Mouse (Mus musculus) G1E (cell line): ENCODE results near the gene Gpr84. TPM values are rescaled to one million over a fixed set of nuclear protein-coding genes. Genes with fewer than 3 reads are reported as not detected.

Source experiments
- ATAC-seq: 2 replicates; pipeline ENCODE4 v1.8.0; 2016; ENCODE audit warnings: mild to moderate bottlenecking; ENCODE audit not compliant: insufficient number of reproducible peaks, poor library complexity, low FRiP score, severe bottlenecking; ENCODE audit errors: extremely low read depth
- DNase-seq: peaks from one replicate; pipeline ENCODE4 v3.0.0; 2012; ENCODE audit warnings: low spot score
- H3K27me3 ChIP-seq: 2 replicates; pipeline ENCODE4 v1.6.1; 2012; ENCODE audit warnings: mild to moderate bottlenecking, low read length, inconsistent platforms; ENCODE audit not compliant: insufficient read depth
- H3K36me3 ChIP-seq: replicated peaks from 2 replicates; pipeline ENCODE3; 2012; ENCODE audit warnings: mild to moderate bottlenecking, inconsistent platforms
- H3K4me1 ChIP-seq: 2 replicates; pipeline ENCODE4 v1.6.1; 2012; ENCODE audit warnings: low read depth, low read length, inconsistent platforms, mixed read lengths; ENCODE audit not compliant: insufficient read depth
- H3K4me3 ChIP-seq: 2 replicates; pipeline ENCODE4 v1.5.1; 2012; ENCODE audit warnings: low read depth, mild to moderate bottlenecking, inconsistent platforms, low read length, moderate library complexity, mixed read lengths
- H3K9me3 ChIP-seq: replicated peaks from 2 replicates; pipeline ENCODE4 v1.6.1; 2012; ENCODE audit warnings: inconsistent platforms
- CTCF ChIP-seq: IDR thresholded peaks from 2 replicates; pipeline ENCODE4 v1.5.1; 2012; ENCODE audit warnings: low read depth, low read length, inconsistent platforms, mixed read lengths
- GATA1 ChIP-seq: IDR thresholded peaks from 2 replicates; pipeline ENCODE4 v1.6.1; 2012; ENCODE audit warnings: borderline replicate concordance, low read length, inconsistent platforms, mixed read lengths
- GATA2 ChIP-seq: IDR thresholded peaks from 2 replicates; pipeline ENCODE4 v1.6.1; 2012; ENCODE audit warnings: low read depth, low read length, inconsistent platforms, borderline replicate concordance
- POLR2AphosphoS5 ChIP-seq: IDR thresholded peaks from 2 replicates; pipeline ENCODE4 v1.6.1; 2012; ENCODE audit warnings: low read depth, low read length, inconsistent platforms; ENCODE audit not compliant: insufficient replicate concordance
- TAL1 ChIP-seq: conservative IDR thresholded peaks from 2 replicates; pipeline ENCODE4 v1.6.1; 2012; ENCODE audit warnings: low read depth, low read length, inconsistent platforms, mixed read lengths
- polyA plus RNA-seq: library from polyadenylated mRNA; stranded (reverse); fragments of >175 nt; gene quantifications from 2 replicates; pipeline ENCODE4 v1.2.3, GENCODE M21; 2012
- total RNA-seq, 2 experiments: library from RNA; stranded (forward) in 1 of 2; stranded (reverse) in 1 of 2; fragments of 200-1000 nt in 1 of 2; fragments of >200 nt in 1 of 2; fragmentation: Nextera tagmentation in 1 of 2; gene quantifications; 2 replicates each; pipeline ENCODE4 v1.2.3; 2014 to 2017

Gene Gpr84
- total and polyA plus RNA-seq, 3 experiments, result not detected

GRCm38 (mm10) chr15:103294649-103295048 is 15.8 kb downstream of the Gpr84 start:
- H3K27me3 ChIP-seq, result no peaks in the 10 kb centered on the region
- H3K36me3 ChIP-seq, result peaks cover 95% of the 10 kb centered on the region
- ATAC-seq, result no peak
- no peak overlapping the region for H3K4me3 ChIP-seq
- TF ChIP-seq GATA1, result no peak
- TF ChIP-seq CTCF, result no peak
- TF ChIP-seq TAL1, result no peak
- no peak for TF ChIP-seq GATA2
- TF ChIP-seq POLR2AphosphoS5, result no peak
- DNase-seq, result no peak
- no peaks in the 10 kb centered on the region for H3K9me3 ChIP-seq
- H3K4me1 ChIP-seq, result no peaks in the 10 kb centered on the region; the same call in 1 of the 2 replicates

- H3K36me3 ChIP-seq, result peaks cover 95% of the 10 kb centered on the region
- TF ChIP-seq TAL1, result no peak
- TF ChIP-seq GATA2, result no peak
- TF ChIP-seq CTCF, result peak; percentile 23; the same call in 1 of the 2 replicates
- TF ChIP-seq GATA1, result no peak
- no peak for TF ChIP-seq POLR2AphosphoS5
- no peaks in the 10 kb centered on the region for H3K9me3 ChIP-seq
- peaks cover 4% of the 10 kb centered on the region; the same call in 1 of the 2 replicates for H3K4me1 ChIP-seq
- H3K27me3 ChIP-seq, result no peaks in the 10 kb centered on the region
- ATAC-seq (no peak), DNase-seq (no peak)
- H3K4me3 ChIP-seq, result no peak overlapping the region
These were observed 17.0 kb downstream of the Gpr84 start for GRCm38 (mm10) chr15:103293375-103293774.

GRCm38 (mm10) chr15:103292673-103293345 is 17.6 kb downstream of the Gpr84 start:
- H3K4me3 ChIP-seq, result no peak overlapping the region
- H3K27me3 ChIP-seq, result no peaks in the 10 kb centered on the region
- peaks cover 4% of the 10 kb centered on the region; the same call in 1 of the 2 replicates for H3K4me1 ChIP-seq
- no peak for TF ChIP-seq CTCF
- TF ChIP-seq GATA2, result no peak
- no peak for TF ChIP-seq GATA1
- no peak for TF ChIP-seq TAL1
- DNase-seq (no peak), ATAC-seq (no peak)
- no peaks in the 10 kb centered on the region for H3K9me3 ChIP-seq
- peaks cover 95% of the 10 kb centered on the region for H3K36me3 ChIP-seq

- H3K36me3 ChIP-seq, result peaks cover 95% of the 10 kb centered on the region
- ATAC-seq, result no peak
- H3K27me3 ChIP-seq, result no peaks in the 10 kb centered on the region
- no peak for DNase-seq
- H3K4me3 ChIP-seq, result no peak overlapping the region
- peaks cover 5% of the 10 kb centered on the region for H3K4me1 ChIP-seq
- no peaks in the 10 kb centered on the region for H3K9me3 ChIP-seq
- TF ChIP-seq CTCF (no peak), GATA2 (no peak), GATA1 (no peak), TAL1 (no peak), POLR2AphosphoS5 (no peak)
These were observed 19.6 kb downstream of the Gpr84 start for GRCm38 (mm10) chr15:103290843-103291242.

- no peak for TF ChIP-seq TAL1
- TF ChIP-seq GATA1, result no peak
- no peak for TF ChIP-seq CTCF
- no peak for TF ChIP-seq POLR2AphosphoS5
- no peak for TF ChIP-seq GATA2
- no peak for ATAC-seq
These were observed 20.0 kb downstream of the Gpr84 start for GRCm38 (mm10) chr15:103290417-103290816.

GRCm38 (mm10) chr15:103289600-103289999 is 20.8 kb downstream of the Gpr84 start:
- H3K4me3 ChIP-seq, result no peak overlapping the region
- TF ChIP-seq GATA2 (no peak), POLR2AphosphoS5 (no peak), TAL1 (no peak), CTCF (no peak), GATA1 (no peak)
- no peaks in the 10 kb centered on the region for H3K27me3 ChIP-seq
- ATAC-seq (no peak), DNase-seq (no peak)
- peaks cover 97% of the 10 kb centered on the region for H3K36me3 ChIP-seq
- peaks cover 17% of the 10 kb centered on the region for H3K4me1 ChIP-seq
- no peaks in the 10 kb centered on the region for H3K9me3 ChIP-seq

More at GRCm38 (mm10) chr15:103290417-103290816, 20.0 kb downstream of the Gpr84 start:
- Histone ChIP-seq H3K4me1 (peaks cover 9% of the 10 kb centered on the region), H3K9me3 (no peaks in the 10 kb centered on the region), H3K4me3 (no peak overlapping the region), H3K27me3 (no peaks in the 10 kb centered on the region), H3K36me3 (peaks cover 95% of the 10 kb centered on the region)
- no peak for DNase-seq
